Mouse (Mus musculus) MEL (cell line): Measurements from ENCODE around the gene Asf1b. TPM values are rescaled to one million over a fixed set of nuclear protein-coding genes. Genes with fewer than 3 reads are reported as not detected.

Source experiments
- DNase-seq: peaks from one replicate; pipeline ENCODE4 v3.0.0; 2011; ENCODE audit warnings: low read depth, low spot score
- H3K27ac ChIP-seq: 2 replicates; pipeline ENCODE4 v1.5.1; 2012; ENCODE audit warnings: low read depth, mild to moderate bottlenecking, control low read depth, low read length, moderate library complexity; ENCODE audit not compliant: control insufficient read depth
- H3K27me3 ChIP-seq, 2 experiments: fragments of 150-350 bp in 1 of 2; sonication (generic) in 1 of 2; 2 replicates each; pipeline ENCODE4 v1.6.1; 2012; ENCODE audit warnings: low read length in 2 of 2, mild to moderate bottlenecking in 2 of 2, improper control_type of control experiment in 1 of 2, moderate library complexity in 1 of 2; ENCODE audit not compliant: insufficient read depth in 2 of 2, control insufficient read depth in 1 of 2
- H3K36me3 ChIP-seq, 2 experiments: 2 replicates each; pipeline ENCODE4 v1.6.1; 2012 to 2014; ENCODE audit warnings: low read length in 2 of 2, improper control_type of control experiment in 1 of 2, inconsistent platforms in 1 of 2, mild to moderate bottlenecking in 1 of 2; ENCODE audit not compliant: insufficient read depth in 2 of 2, control insufficient read depth in 1 of 2
- H3K4me1 ChIP-seq, 2 experiments: fragments of 150-350 bp in 1 of 2; sonication (generic) in 1 of 2; 2 replicates each; pipeline ENCODE4 v1.6.1; 2012; ENCODE audit warnings: low read length in 2 of 2, improper control_type of control experiment in 1 of 2, mild to moderate bottlenecking in 1 of 2; ENCODE audit not compliant: insufficient read depth in 2 of 2, control insufficient read depth in 1 of 2
- H3K4me3 ChIP-seq, 2 experiments: fragments of 150-350 bp in 1 of 2; sonication (generic) in 1 of 2; 2 replicates each; pipeline ENCODE4 v1.5.1; 2012; ENCODE audit warnings: low read depth in 2 of 2, low read length in 2 of 2, mild to moderate bottlenecking in 2 of 2, moderate library complexity in 2 of 2, control low read depth in 1 of 2, improper control_type of control experiment in 1 of 2; ENCODE audit not compliant: control insufficient read depth in 1 of 2, insufficient read depth in 1 of 2
- H3K79me2 ChIP-seq: 2 replicates; pipeline ENCODE4 v1.6.1; 2012; ENCODE audit warnings: mild to moderate bottlenecking, low read length, moderate library complexity; ENCODE audit not compliant: control insufficient read depth, poor library complexity, insufficient read depth
- H3K9ac ChIP-seq: 2 replicates; pipeline ENCODE4 v1.6.1; 2012; ENCODE audit warnings: low read depth, mild to moderate bottlenecking, control low read depth, low read length, moderate library complexity; ENCODE audit not compliant: control insufficient read depth, poor library complexity, severe bottlenecking
- H3K9me3 ChIP-seq: fragments of 150-350 bp; sonication (generic); replicated peaks from 2 replicates; pipeline ENCODE4 v1.6.1; 2012; ENCODE audit warnings: mild to moderate bottlenecking, low read length, improper control_type of control experiment, moderate library complexity; ENCODE audit not compliant: insufficient read depth
- CHD1 ChIP-seq: IDR thresholded peaks from 2 replicates; pipeline ENCODE4 v1.6.1; 2012; ENCODE audit warnings: low read depth, mild to moderate bottlenecking, inconsistent platforms, low read length, improper control_type of control experiment
- CTCF ChIP-seq, 3 experiments: IDR thresholded peaks in 2 of 3; conservative IDR thresholded peaks in 1 of 3; 2 replicates each; pipeline ENCODE4 v1.5.1; 2011 to 2012; ENCODE audit warnings: low read length in 3 of 3, low read depth in 2 of 3, mild to moderate bottlenecking in 2 of 3, improper control_type of control experiment in 1 of 3, inconsistent platforms in 1 of 3, mixed read lengths in 1 of 3, moderate library complexity in 1 of 3; ENCODE audit not compliant: control insufficient read depth in 1 of 3, insufficient read depth in 1 of 3, poor library complexity in 1 of 3, severe bottlenecking in 1 of 3
- GABPA ChIP-seq: IDR thresholded peaks from 2 replicates; pipeline ENCODE4 v1.6.1; 2012; ENCODE audit warnings: low read depth, mild to moderate bottlenecking, inconsistent platforms, low read length, improper control_type of control experiment, moderate library complexity
- JUND ChIP-seq: IDR thresholded peaks from 2 replicates; pipeline ENCODE4 v1.6.1; 2011; ENCODE audit warnings: low read depth, mild to moderate bottlenecking, improper control_type of control experiment, low read length
- KAT2A ChIP-seq: conservative IDR thresholded peaks from 2 replicates; pipeline ENCODE4 v1.6.1; 2012; ENCODE audit warnings: low read depth, low read length, improper control_type of control experiment, inconsistent platforms
- MAZ ChIP-seq: IDR thresholded peaks from 2 replicates; pipeline ENCODE4 v1.6.1; 2012; ENCODE audit warnings: low read depth, mild to moderate bottlenecking, inconsistent platforms, low read length, improper control_type of control experiment
- MEF2A ChIP-seq: IDR thresholded peaks from 2 replicates; pipeline ENCODE4 v1.6.1; 2014; ENCODE audit warnings: low read depth, mild to moderate bottlenecking, inconsistent platforms, low read length, improper control_type of control experiment; ENCODE audit not compliant: poor library complexity, insufficient replicate concordance, severe bottlenecking; ENCODE audit errors: extremely low read depth
- MXI1 ChIP-seq: IDR thresholded peaks from 2 replicates; pipeline ENCODE4 v1.6.1; 2011; ENCODE audit warnings: mild to moderate bottlenecking, low read depth, low read length, improper control_type of control experiment
- MYB ChIP-seq: IDR thresholded peaks from 2 replicates; pipeline ENCODE4 v1.6.1; 2011; ENCODE audit warnings: mild to moderate bottlenecking, low read depth, low read length, improper control_type of control experiment
- MYC ChIP-seq: IDR thresholded peaks from 2 replicates; pipeline ENCODE4 v1.6.1; 2011; ENCODE audit warnings: low read depth, mild to moderate bottlenecking, low read length, improper control_type of control experiment, moderate library complexity
- NELFE ChIP-seq: IDR thresholded peaks from 2 replicates; pipeline ENCODE4 v1.6.1; 2011; ENCODE audit warnings: low read depth, low read length, improper control_type of control experiment
- NRF1 ChIP-seq: IDR thresholded peaks from 2 replicates; pipeline ENCODE4 v1.6.1; 2014; ENCODE audit warnings: low read depth, mild to moderate bottlenecking, inconsistent platforms, low read length, improper control_type of control experiment, moderate library complexity; ENCODE audit not compliant: poor library complexity, insufficient read depth, severe bottlenecking
- SIN3A ChIP-seq: IDR thresholded peaks from 2 replicates; pipeline ENCODE4 v1.6.1; 2012; ENCODE audit warnings: low read length, improper control_type of control experiment, inconsistent platforms
- TAL1 ChIP-seq: IDR thresholded peaks from 2 replicates; pipeline ENCODE4 v1.6.1; 2012; ENCODE audit warnings: mild to moderate bottlenecking, inconsistent platforms, low read length, moderate library complexity, mixed read lengths
- TBP ChIP-seq: IDR thresholded peaks from 2 replicates; pipeline ENCODE4 v1.8.0; 2011; ENCODE audit warnings: low read depth, low read length, improper control_type of control experiment
- TCF12 ChIP-seq: IDR thresholded peaks from 2 replicates; pipeline ENCODE4 v1.6.1; 2014; ENCODE audit warnings: low read depth, mild to moderate bottlenecking, inconsistent platforms, low read length, improper control_type of control experiment, moderate library complexity
- UBTF ChIP-seq: IDR thresholded peaks from 2 replicates; pipeline ENCODE4 v1.6.1; 2012; ENCODE audit warnings: low read depth, mild to moderate bottlenecking, inconsistent platforms, low read length, improper control_type of control experiment, moderate library complexity, borderline replicate concordance; ENCODE audit not compliant: insufficient read depth
- ZNF384 ChIP-seq: IDR thresholded peaks from 2 replicates; pipeline ENCODE4 v1.6.1; 2012; ENCODE audit warnings: low read depth, mild to moderate bottlenecking, inconsistent platforms, low read length, improper control_type of control experiment
- polyA plus RNA-seq, 2 experiments: library from polyadenylated mRNA; stranded (reverse) in 1 of 2; unstranded in 1 of 2; fragments of >175 nt in 1 of 2; fragments of >200 nt in 1 of 2; gene quantifications; 2 replicates each; pipeline versions ENCODE4 v1.2.1 to v1.2.4; 2012; ENCODE audit warnings: low replicate concordance in 2 of 2, low read depth in 1 of 2; ENCODE audit not compliant: insufficient read length in 2 of 2, insufficient read depth in 1 of 2, missing spikeins in 1 of 2
- total RNA-seq: library from RNA; depleted of rRNA; stranded (reverse); fragments of 300-350 nt; gene quantifications from 2 replicates; pipeline ENCODE4 v1.2.3, GENCODE M21; 2012

Gene Asf1b
- total and polyA plus RNA-seq, 3 experiments = 84.3 to 137 (median 113) TPM

DNA sequence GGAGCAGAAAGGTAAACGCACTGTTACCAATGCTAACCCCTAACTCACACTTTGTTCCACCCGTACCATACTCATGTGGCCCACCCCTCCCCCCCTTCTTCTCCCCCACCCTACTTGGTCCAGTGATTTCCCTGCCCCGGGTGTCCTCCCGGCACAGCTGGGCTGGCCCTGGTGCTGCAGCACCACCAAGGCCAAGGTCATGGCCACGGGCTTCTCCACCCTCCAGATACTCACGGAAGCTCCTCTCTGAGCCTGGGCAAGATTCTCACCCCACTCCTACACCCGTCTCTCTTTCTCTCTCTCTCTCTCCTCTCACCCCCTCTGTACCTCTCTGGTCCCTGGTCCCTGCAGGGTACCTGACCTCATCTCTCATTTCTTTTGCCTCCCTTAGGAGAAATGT lies 29.0 kb upstream of the Asf1b start:
- H3K4me1 ChIP-seq = no peaks in the 10 kb centered on the region
- no peaks in the 10 kb centered on the region for H3K27me3 ChIP-seq
- H3K9me3 ChIP-seq = no peaks in the 10 kb centered on the region
- peaks cover 0 to 1% of the 10 kb centered on the region in 2 experiments; a peak in 1 of 4 replicates for H3K36me3 ChIP-seq
- H3K9ac ChIP-seq = no peak overlapping the region
- H3K4me3 ChIP-seq = no peak overlapping the region
- H3K27ac ChIP-seq = no peak overlapping the region
- no peaks in the 10 kb centered on the region for H3K79me2 ChIP-seq
- DNase-seq = no peak
- TF ChIP-seq TAL1 (no peak), SIN3A (no peak), NRF1 (no peak), JUND (no peak)

DNA sequence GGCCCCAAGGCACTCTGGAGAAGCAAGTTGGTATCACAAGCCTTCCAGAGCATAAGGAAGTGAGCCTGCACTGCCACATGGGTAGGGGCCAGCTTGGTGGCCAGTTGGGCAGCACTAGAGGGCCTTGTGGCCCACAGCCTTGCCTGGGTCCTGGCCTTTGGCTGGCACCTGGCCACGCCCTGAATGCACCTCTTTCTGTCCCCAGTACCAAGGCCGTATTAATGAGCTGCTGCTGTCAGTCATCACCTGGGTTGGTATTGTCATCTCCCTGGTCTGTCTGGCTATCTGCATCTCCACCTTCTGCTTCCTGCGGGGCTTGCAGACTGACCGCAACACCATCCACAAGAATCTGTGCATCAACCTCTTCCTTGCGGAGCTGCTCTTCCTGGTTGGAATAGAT lies 21.1 kb upstream of the Asf1b start:
- no peak for TF ChIP-seq MAZ
- no peak for TF ChIP-seq GABPA
- no peak for TF ChIP-seq ZNF384
- no peak for TF ChIP-seq CHD1
- TF ChIP-seq TBP = no peak
- no peaks in the 10 kb centered on the region for H3K79me2 ChIP-seq
- no peaks in the 10 kb centered on the region; a peak in 2 of 4 replicates for H3K36me3 ChIP-seq

DNA sequence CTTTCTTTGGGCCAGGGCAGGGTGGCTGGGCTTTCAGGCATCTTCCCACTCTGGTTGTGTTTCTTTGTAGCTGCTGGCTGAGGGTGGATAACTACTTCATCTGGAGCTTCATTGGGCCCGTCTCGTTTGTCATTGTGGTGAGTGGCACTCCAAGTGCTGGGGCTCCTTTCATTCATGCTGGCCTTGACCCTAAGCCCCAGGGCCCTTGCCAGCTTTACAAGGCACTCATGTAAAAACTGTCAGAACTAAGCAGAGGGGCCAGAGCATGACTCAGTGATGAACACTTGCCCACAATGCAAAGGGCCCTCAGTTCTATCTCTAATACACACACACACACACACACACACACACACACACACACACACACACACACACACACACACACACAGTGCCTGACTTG lies 20.3 kb upstream of the Asf1b start:
- Histone ChIP-seq H3K79me2 (no peaks in the 10 kb centered on the region), H3K9me3 (no peaks in the 10 kb centered on the region), H3K27me3 (no peaks in the 10 kb centered on the region), H3K4me1 (no peaks in the 10 kb centered on the region), H3K36me3 (no peaks in the 10 kb centered on the region; a peak in 2 of 4 replicates), H3K9ac (no peak overlapping the region), H3K27ac (no peak overlapping the region)
- TF ChIP-seq CTCF (IDR thresholded peaks at IDR 0.05 in 2 of 3, conservative IDR thresholded peaks at IDR 0.05 in 1 of 3; ENCODE audit: control insufficient read depth in 1 of 3, insufficient read depth in 1 of 3, low read depth in 2 of 3, low read length in 3 of 3, poor library complexity in 1 of 3, severe bottlenecking in 1 of 3) (no peak), UBTF (no peak), MXI1 (no peak), TCF12 (no peak), MYB (no peak), MYC (no peak), MEF2A (no peak), ZNF384 (no peak), KAT2A (no peak), NELFE (no peak)
- TF ChIP-seq, all 39 proteins: peak for 0
- no peak overlapping the region for H3K4me3 ChIP-seq
- DNase-seq = no peak

More for the DNA sequence above, 21.1 kb upstream of the Asf1b start:
- Histone ChIP-seq H3K9ac (no peak overlapping the region), H3K9me3 (no peaks in the 10 kb centered on the region), H3K4me1 (no peaks in the 10 kb centered on the region), H3K4me3 (no peak overlapping the region), H3K27ac (no peak overlapping the region), H3K27me3 (no peaks in the 10 kb centered on the region)
- DNase-seq = no peak
